Mouse (Mus musculus) CH12.LX (cell line): Measurements from ENCODE around the gene Tnfrsf26. TPM values are rescaled to one million over a fixed set of nuclear protein-coding genes. Genes with fewer than 3 reads are reported as not detected.

Experiments
- DNase-seq: peaks from one replicate; pipeline ENCODE4 v3.0.0-alpha.2; 2013; ENCODE audit errors: extremely low read depth
- H3K27ac ChIP-seq: 2 replicates; pipeline ENCODE4 v1.5.1; 2012; ENCODE audit warnings: low read depth, mild to moderate bottlenecking, control low read depth, moderate library complexity; ENCODE audit not compliant: insufficient read depth
- H3K27me3 ChIP-seq: replicated peaks from 2 replicates; pipeline ENCODE3; 2012; ENCODE audit warnings: inconsistent platforms
- H3K36me3 ChIP-seq, 2 experiments: replicated peaks in 1 of 2; 2 replicates each; pipeline versions ENCODE3 to v1.6.1; 2012; ENCODE audit warnings: inconsistent platforms in 1 of 2, low read length in 1 of 2, mild to moderate bottlenecking in 1 of 2, mixed read lengths in 1 of 2, moderate library complexity in 1 of 2; ENCODE audit not compliant: control insufficient read depth in 1 of 2, insufficient read depth in 1 of 2
- H3K4me1 ChIP-seq, 2 experiments: 2 replicates each; pipeline ENCODE4 v1.6.1; 2012; ENCODE audit warnings: inconsistent platforms in 1 of 2, moderate library complexity in 1 of 2; ENCODE audit not compliant: insufficient read depth in 2 of 2, control insufficient read depth in 1 of 2
- H3K4me2 ChIP-seq: 2 replicates; pipeline ENCODE4 v1.6.1; 2012; ENCODE audit warnings: low read depth, mild to moderate bottlenecking, control low read depth; ENCODE audit not compliant: poor library complexity, insufficient read depth, severe bottlenecking
- H3K4me3 ChIP-seq, 3 experiments: fragments of 150-350 bp in 1 of 3; sonication (generic) in 1 of 3; replicated peaks in 1 of 3; 2 replicates each; pipeline versions ENCODE3 to v1.5.1; 2011 to 2012; ENCODE audit warnings: low read depth in 2 of 3, low read length in 2 of 3, mild to moderate bottlenecking in 2 of 3, moderate library complexity in 2 of 3, control low read depth in 1 of 3, improper control_type of control experiment in 1 of 3, inconsistent platforms in 1 of 3, mixed read lengths in 1 of 3; ENCODE audit not compliant: poor library complexity in 1 of 3
- H3K79me2 ChIP-seq: replicated peaks from 2 replicates; pipeline ENCODE4 v1.6.1; 2012; ENCODE audit warnings: mild to moderate bottlenecking, moderate library complexity; ENCODE audit not compliant: control insufficient read depth, poor library complexity, insufficient read depth, severe bottlenecking; ENCODE audit errors: extremely low read depth
- H3K9ac ChIP-seq: 2 replicates; pipeline ENCODE4 v1.6.1; 2012; ENCODE audit warnings: low read depth, mild to moderate bottlenecking, control low read depth, moderate library complexity; ENCODE audit not compliant: insufficient read depth
- H3K9me3 ChIP-seq: replicated peaks from 2 replicates; pipeline ENCODE3; 2012; ENCODE audit warnings: low read length, inconsistent platforms, mixed read lengths
- CHD2 ChIP-seq: IDR thresholded peaks from 2 replicates; pipeline ENCODE4 v1.6.1; 2011; ENCODE audit warnings: low read length, improper control_type of control experiment
- CTCF ChIP-seq, 2 experiments: IDR thresholded peaks in 1 of 2; conservative IDR thresholded peaks in 1 of 2; 2 replicates each; pipeline ENCODE4 v1.5.1; 2011 to 2012; ENCODE audit warnings: low read depth in 2 of 2, low read length in 2 of 2, improper control_type of control experiment in 1 of 2, inconsistent platforms in 1 of 2, mild to moderate bottlenecking in 1 of 2, moderate library complexity in 1 of 2
- EP300 ChIP-seq: IDR thresholded peaks from 2 replicates; pipeline ENCODE4 v1.6.1; 2011; ENCODE audit warnings: low read length, improper control_type of control experiment
- HCFC1 ChIP-seq: IDR thresholded peaks from 2 replicates; pipeline ENCODE4 v1.6.1; 2012; ENCODE audit warnings: low read depth, mild to moderate bottlenecking, inconsistent platforms, low read length, improper control_type of control experiment
- IRF4 ChIP-seq: IDR thresholded peaks from 2 replicates; pipeline ENCODE4 v1.6.1; 2014; ENCODE audit warnings: low read depth, mild to moderate bottlenecking, inconsistent platforms, low read length, improper control_type of control experiment
- JUN ChIP-seq: IDR thresholded peaks from 2 replicates; pipeline ENCODE4 v1.6.1; 2011; ENCODE audit warnings: low read depth, mild to moderate bottlenecking, low read length, improper control_type of control experiment, moderate library complexity; ENCODE audit not compliant: insufficient read depth
- MAZ ChIP-seq: IDR thresholded peaks from 2 replicates; pipeline ENCODE4 v1.6.1; 2012; ENCODE audit warnings: low read depth, mild to moderate bottlenecking, inconsistent platforms, low read length, improper control_type of control experiment, moderate library complexity
- MYC ChIP-seq: IDR thresholded peaks from 2 replicates; pipeline ENCODE4 v1.6.1; 2011; ENCODE audit warnings: low read depth, mild to moderate bottlenecking, improper control_type of control experiment, low read length
- NELFE ChIP-seq: IDR thresholded peaks from 2 replicates; pipeline ENCODE4 v1.6.1; 2011; ENCODE audit warnings: low read depth, low read length, improper control_type of control experiment
- RAD21 ChIP-seq: IDR thresholded peaks from 2 replicates; pipeline ENCODE4 v1.6.1; 2011; ENCODE audit warnings: low read depth, mild to moderate bottlenecking, low read length, improper control_type of control experiment, moderate library complexity
- RCOR1 ChIP-seq: conservative IDR thresholded peaks from 2 replicates; pipeline ENCODE4 v1.6.1; 2012; ENCODE audit warnings: low read depth, mild to moderate bottlenecking, inconsistent platforms, low read length, improper control_type of control experiment
- SMC3 ChIP-seq: IDR thresholded peaks from 2 replicates; pipeline ENCODE4 v1.6.1; 2011; ENCODE audit warnings: low read depth, low read length, improper control_type of control experiment
- UBTF ChIP-seq: IDR thresholded peaks from 2 replicates; pipeline ENCODE4 v1.6.1; 2012; ENCODE audit warnings: low read depth, mild to moderate bottlenecking, inconsistent platforms, low read length, improper control_type of control experiment, moderate library complexity
- USF2 ChIP-seq: conservative IDR thresholded peaks from 2 replicates; pipeline ENCODE4 v1.6.1; 2011; ENCODE audit warnings: low read depth, low read length, improper control_type of control experiment
- ZNF384 ChIP-seq: IDR thresholded peaks from 2 replicates; pipeline ENCODE4 v1.6.1; 2012; ENCODE audit warnings: low read depth, low read length, improper control_type of control experiment, inconsistent platforms
- dilution Hi-C: fragments of 300-500 bp; cut with MboI; formaldehyde crosslinking; loops from 2 replicates; pipeline ENCODE4 v1.14.3; 2020; ENCODE audit warnings: low sequenced_read_pairs; ENCODE audit not compliant: extremely low pct_unique_long_range_greater_than_20kb, extremely low pct_ligation_motif_present
- in situ Hi-C: fragments of 300-500 bp; cut with MboI; formaldehyde crosslinking; loops from 3 replicates; pipeline ENCODE4 v1.14.3; 2019; ENCODE audit warnings: low sequenced_read_pairs, low pct_ligation_motif_present, low pct_unique_long_range_greater_than_20kb, mixed read lengths
- polyA plus RNA-seq: library from polyadenylated mRNA; unstranded; fragments of >175 nt; gene quantifications from 2 replicates; pipeline ENCODE4 v1.2.1, GENCODE M21; 2012; ENCODE audit warnings: low read depth; ENCODE audit not compliant: insufficient read length
- total RNA-seq, 2 experiments: library from RNA; depleted of rRNA; stranded (reverse); fragments of 300-350 nt in 1 of 2; fragments of >200 nt in 1 of 2; gene quantifications; 2 replicates each; pipeline ENCODE4 v1.2.3; 2012 to 2014

Tnfrsf26 gene
- total and polyA plus RNA-seq, 3 experiments, result 5.7 to 8.3 (median 8.3) TPM

DNA sequence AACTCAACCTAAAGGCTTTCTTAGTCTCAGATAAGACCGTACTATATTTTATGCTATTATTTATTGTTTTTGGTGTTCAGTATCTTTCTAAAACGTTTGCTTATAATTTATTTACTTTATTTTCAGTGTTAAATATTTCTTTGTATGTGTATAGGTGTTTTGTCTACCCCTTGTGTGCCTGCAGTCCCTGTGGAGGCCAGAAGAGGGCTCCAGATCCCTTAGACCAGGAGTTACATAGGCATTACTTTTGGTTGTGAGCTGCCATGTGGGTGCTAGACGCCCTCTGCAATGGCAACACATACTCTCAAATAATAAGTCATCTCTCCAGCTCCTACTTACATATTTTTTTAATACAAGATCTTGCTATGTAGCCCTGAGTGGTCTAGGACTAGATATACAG, 16.3 kb downstream of the Tnfrsf26 start:
- dilution Hi-C loops, result no loop called here
- in situ Hi-C loops, result no loop called here

DNA sequence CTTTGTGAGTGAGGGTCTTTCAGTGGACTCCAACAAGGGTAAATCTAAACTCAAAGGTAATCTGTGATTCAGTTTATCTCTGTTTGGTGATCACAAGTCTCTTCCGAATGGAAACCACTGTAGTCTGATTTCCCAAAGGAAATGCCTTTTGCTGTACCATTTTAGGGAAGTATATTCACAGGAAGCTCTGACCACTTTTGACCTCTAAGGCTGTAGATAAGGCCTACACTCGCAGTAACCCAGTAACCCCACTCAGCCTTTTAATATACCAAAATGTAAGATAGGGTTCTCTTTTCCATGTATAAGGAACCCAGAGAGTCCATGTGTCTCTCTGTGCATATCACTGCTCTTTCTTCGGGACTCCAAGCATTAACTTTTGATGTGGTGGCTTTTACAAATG, 23.2 kb downstream of the Tnfrsf26 start:
- dilution Hi-C loops (no loop called here), in situ Hi-C loops (no loop called here)
- peaks cover 11 to 16% of the 10 kb centered on the region in 2 experiments for H3K36me3 ChIP-seq
- no peaks in the 10 kb centered on the region for H3K79me2 ChIP-seq
- no peaks in the 10 kb centered on the region for H3K9me3 ChIP-seq
- no peak overlapping the region for H3K4me2 ChIP-seq
- DNase-seq, result no peak
- TF ChIP-seq MAZ, result no peak
- TF ChIP-seq HCFC1, result no peak
- TF ChIP-seq EP300, result no peak
- TF ChIP-seq CHD2, result no peak
- no peak for TF ChIP-seq IRF4
- TF ChIP-seq UBTF, result no peak
- no peak overlapping the region for H3K9ac ChIP-seq
- H3K27me3 ChIP-seq, result peaks cover 3% of the 10 kb centered on the region
- peaks cover 0 to 6% of the 10 kb centered on the region in 2 experiments; a peak in 1 of 4 replicates for H3K4me1 ChIP-seq
- H3K27ac ChIP-seq, result no peak overlapping the region
- no peak overlapping the region for H3K4me3 ChIP-seq

More for the DNA sequence above, 16.3 kb downstream of the Tnfrsf26 start:
- Histone ChIP-seq H3K27ac (no peak overlapping the region), H3K4me1 (no peaks in the 10 kb centered on the region), H3K36me3 (peaks cover 21 to 47% of the 10 kb centered on the region in 2 experiments), H3K4me2 (no peak overlapping the region), H3K9ac (no peak overlapping the region), H3K4me3 (no peak overlapping the region), H3K9me3 (peaks cover 2% of the 10 kb centered on the region), H3K79me2 (no peaks in the 10 kb centered on the region), H3K27me3 (no peaks in the 10 kb centered on the region)
- DNase-seq, result no peak
- TF ChIP-seq RAD21 (peak; percentile 38), CTCF (conservative IDR thresholded peaks at IDR 0.05 in 1 of 2, IDR thresholded peaks at IDR 0.05 in 1 of 2; ENCODE audit: low read depth in 2 of 2, low read length in 2 of 2) (peak; percentile 15 to 58; a peak in 2 of 4 replicates), SMC3 (peak; percentile 51), RCOR1 (no peak)
- TF ChIP-seq, all 38 proteins: peak for 3

DNA sequence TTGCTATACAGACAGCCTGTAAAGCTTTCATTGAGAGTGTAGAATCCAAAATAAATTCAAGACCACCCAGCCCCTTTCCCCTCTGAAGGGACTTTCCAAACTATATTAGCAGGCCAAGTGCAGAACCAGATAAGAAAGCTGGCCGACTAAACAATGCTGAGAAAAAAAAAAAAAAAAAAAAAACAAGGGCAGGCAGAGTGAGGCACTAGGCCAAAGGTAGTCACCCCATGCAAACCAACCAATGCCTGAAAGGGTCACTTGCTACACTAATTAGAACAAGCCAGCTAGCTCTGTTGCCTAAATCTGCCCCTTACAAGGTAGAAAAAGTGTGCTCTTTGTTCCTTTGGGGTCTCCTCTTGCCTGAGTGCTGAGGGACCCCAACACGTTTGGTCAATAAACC, 23.6 kb downstream of the Tnfrsf26 start:
- Histone ChIP-seq H3K9ac (no peak overlapping the region), H3K4me3 (no peak overlapping the region), H3K79me2 (peaks cover under 1% of the 10 kb centered on the region; the same call in 1 of the 2 replicates), H3K27me3 (peaks cover 3% of the 10 kb centered on the region), H3K36me3 (peaks cover 10 to 12% of the 10 kb centered on the region in 2 experiments), H3K4me2 (no peak overlapping the region), H3K4me1 (peaks cover 0 to 6% of the 10 kb centered on the region in 2 experiments; a peak in 1 of 4 replicates), H3K27ac (no peak overlapping the region)
- dilution Hi-C loops, result no loop called here
- in situ Hi-C loops, result no loop called here
- TF ChIP-seq RAD21, result no peak
- no peak for TF ChIP-seq MYC
- no peak for TF ChIP-seq JUN
- TF ChIP-seq ZNF384, result peak; percentile 27; the same call in 1 of the 2 replicates
- TF ChIP-seq USF2, result no peak
- no peak for TF ChIP-seq HCFC1
- TF ChIP-seq NELFE, result no peak
- TF ChIP-seq, all 38 proteins: peak for 1
- DNase-seq, result no peak
- H3K9me3 ChIP-seq, result no peaks in the 10 kb centered on the region
